Mouse (Mus musculus) neural tube, embryonic 12.5 days (tissue): Measurements from ENCODE around the gene Specc1l. TPM values are rescaled to one million over a fixed set of nuclear protein-coding genes. Genes with fewer than 3 reads are reported as not detected.
"Not testable (repeated sequence)": the region's sequence is repeated elsewhere in the genome, so short reads cannot be mapped to it uniquely, and the experiment has no call there.

Experiments
- ATAC-seq: fragments of 200-750 bp; cut with Nextera tagmentation; 2 replicates; pipeline ENCODE4 v1.8.0; 2017; ENCODE audit warnings: low read depth, mild to moderate bottlenecking, moderate TSS enrichment, moderate library complexity; ENCODE audit not compliant: low FRiP score
- H3K27ac ChIP-seq: fragments of 300-500 bp; sonication (generic); 2 replicates; pipeline ENCODE4 v1.5.1; 2016
- H3K27me3 ChIP-seq: fragments of 300-500 bp; sonication (generic); replicated peaks from 2 replicates; pipeline ENCODE4 v1.6.1; 2016; ENCODE audit warnings: mild to moderate bottlenecking
- H3K36me3 ChIP-seq: fragments of 300-500 bp; sonication (generic); 2 replicates; pipeline ENCODE4 v1.6.1; 2016; ENCODE audit warnings: mild to moderate bottlenecking
- H3K4me1 ChIP-seq: fragments of 300-500 bp; sonication (generic); 2 replicates; pipeline ENCODE4 v1.6.1; 2016
- H3K4me2 ChIP-seq: fragments of 300-500 bp; sonication (generic); replicated peaks from 2 replicates; pipeline ENCODE4 v1.6.1; 2016; ENCODE audit warnings: mild to moderate bottlenecking
- H3K4me3 ChIP-seq: fragments of 300-500 bp; sonication (generic); 2 replicates; pipeline ENCODE4 v1.5.1; 2016
- H3K9ac ChIP-seq: fragments of 300-500 bp; sonication (generic); 2 replicates; pipeline ENCODE4 v1.6.1; 2016; ENCODE audit warnings: mild to moderate bottlenecking
- H3K9me3 ChIP-seq: fragments of 300-500 bp; sonication (generic); 2 replicates; pipeline ENCODE4 v1.6.1; 2016; ENCODE audit warnings: mild to moderate bottlenecking
- WGBS: fragments of 180-500 bp; shearing (Covaris S2); methylation state at CpG from one replicate; pipeline ENCODE4 v1.1.7; 2016; 5-methylcytosine and 5-hydroxymethylcytosine counted together
- polyA plus RNA-seq: library from polyadenylated mRNA; unstranded; fragments of >200 nt; fragmentation: Nextera tagmentation; extraction: Ambion mirVana; gene quantifications from 2 replicates; pipeline ENCODE4 v1.2.1, GENCODE M21; 2016

Specc1l gene
- polyA plus RNA-seq, 1 experiment from 2014 or later = 43.2 TPM

GRCm38 (mm10) chr10:75344563-75344962 lies 132.7 kb downstream of the Specc1l start:
- H3K27ac ChIP-seq, H3K4me2 ChIP-seq, ATAC-seq, H3K36me3 ChIP-seq, H3K9ac ChIP-seq, H3K4me1 ChIP-seq, H3K27me3 ChIP-seq, H3K9me3 ChIP-seq, H3K4me3 ChIP-seq: not testable (repeated sequence)
- 71% methylated on average over 1 of the region's 1 CpGs for WGBS

GRCm38 (mm10) chr10:75345265-75345664 lies 133.4 kb downstream of the Specc1l start:
- WGBS = 71% methylated on average over 2 of the region's 2 CpGs
- H3K27ac ChIP-seq = no peak overlapping the region
- H3K4me3 ChIP-seq = no peak overlapping the region
- H3K27me3 ChIP-seq = no peaks in the 10 kb centered on the region
- H3K9me3 ChIP-seq = no peaks in the 10 kb centered on the region
- no peaks in the 10 kb centered on the region for H3K36me3 ChIP-seq
- no peak overlapping the region for H3K4me2 ChIP-seq
- ATAC-seq = no peak
- H3K9ac ChIP-seq = no peak overlapping the region
- no peaks in the 10 kb centered on the region for H3K4me1 ChIP-seq

- WGBS = 84% methylated on average over 5 of the region's 5 CpGs
- H3K27ac ChIP-seq = no peak overlapping the region
- H3K9me3 ChIP-seq = no peaks in the 10 kb centered on the region
- H3K9ac ChIP-seq = no peak overlapping the region
- no peaks in the 10 kb centered on the region for H3K27me3 ChIP-seq
- no peaks in the 10 kb centered on the region for H3K36me3 ChIP-seq
- no peaks in the 10 kb centered on the region for H3K4me1 ChIP-seq
- no peak for ATAC-seq
- H3K4me2 ChIP-seq = no peak overlapping the region
- H3K4me3 ChIP-seq = no peak overlapping the region
Observed at GRCm38 (mm10) chr10:75350564-75350963, 138.7 kb downstream of the Specc1l start.

- WGBS = 96% methylated on average over 12 of the region's 12 CpGs
- H3K4me1 ChIP-seq = no peaks in the 10 kb centered on the region
- H3K27ac ChIP-seq = no peak overlapping the region
- H3K9me3 ChIP-seq = no peaks in the 10 kb centered on the region
- no peak overlapping the region for H3K9ac ChIP-seq
- no peaks in the 10 kb centered on the region for H3K27me3 ChIP-seq
- no peak for ATAC-seq
- no peak overlapping the region for H3K4me2 ChIP-seq
- no peak overlapping the region for H3K4me3 ChIP-seq
- no peaks in the 10 kb centered on the region for H3K36me3 ChIP-seq
Observed at GRCm38 (mm10) chr10:75352541-75352940, 140.7 kb downstream of the Specc1l start.

GRCm38 (mm10) chr10:75353838-75354241 lies 142.0 kb downstream of the Specc1l start:
- H3K9ac ChIP-seq, H3K4me2 ChIP-seq, H3K9me3 ChIP-seq, H3K36me3 ChIP-seq, H3K4me1 ChIP-seq, H3K27me3 ChIP-seq, ATAC-seq, H3K27ac ChIP-seq, H3K4me3 ChIP-seq: not testable (repeated sequence)
- 77% methylated on average over 9 of the region's 9 CpGs for WGBS

- no peaks in the 10 kb centered on the region for H3K36me3 ChIP-seq
- H3K27ac ChIP-seq = no peak overlapping the region
- no peaks in the 10 kb centered on the region for H3K27me3 ChIP-seq
- 88% methylated on average over 4 of the region's 4 CpGs for WGBS
- H3K4me2 ChIP-seq = no peak overlapping the region
- no peaks in the 10 kb centered on the region for H3K9me3 ChIP-seq
- no peak overlapping the region for H3K9ac ChIP-seq
- no peak for ATAC-seq
- no peaks in the 10 kb centered on the region for H3K4me1 ChIP-seq
- H3K4me3 ChIP-seq = no peak overlapping the region
Observed at GRCm38 (mm10) chr10:75355341-75355740, 143.5 kb downstream of the Specc1l start.

Other genes starting within 250 kb of the Specc1l start
- 26.6 and 33.9 TPM in 2 replicates for gene Gnaz, start 244.9 kb upstream of the Specc1l start, polyA plus RNA-seq
- gene Rsph14, start 179.5 kb upstream of the Specc1l start, polyA plus RNA-seq = not detected in 2 replicates
- 8.9 and 10.6 TPM in 2 replicates for gene Rab36, start 175.0 kb upstream of the Specc1l start, polyA plus RNA-seq
- 11.5 and 13.6 TPM in 2 replicates for gene Bcr, start 151.5 kb upstream of the Specc1l start, polyA plus RNA-seq
- gene Adora2a, start 104.8 kb downstream of the Specc1l start, polyA plus RNA-seq = 3.5 and 4.1 TPM in 2 replicates
- gene Upb1, start 189.0 kb downstream of the Specc1l start, polyA plus RNA-seq = 0.10 TPM in 1 of 2 replicates, not detected in the other